Mouse (Mus musculus) mouse embryonic stem cell (cell line): Measurements from ENCODE around the gene Omt2b.
"Not testable (repeated sequence)": the region's sequence is repeated elsewhere in the genome, so short reads cannot be mapped to it uniquely, and the experiment has no call there.

ENCODE experiments used
- in situ Hi-C, 2 experiments: fragments of 300-500 bp; cut with MboI; formaldehyde crosslinking; loops; 1 replicate in 1 of 2; 3 replicates in 1 of 2; pipeline ENCODE4 v1.14.3; 2019 to 2020; ENCODE audit warnings: low sequenced_read_pairs in 2 of 2, low pct_unique_long_range_greater_than_20kb in 1 of 2, mixed read lengths in 1 of 2; ENCODE audit not compliant: unreplicated experiment in 1 of 2

The Omt2b gene

DNA sequence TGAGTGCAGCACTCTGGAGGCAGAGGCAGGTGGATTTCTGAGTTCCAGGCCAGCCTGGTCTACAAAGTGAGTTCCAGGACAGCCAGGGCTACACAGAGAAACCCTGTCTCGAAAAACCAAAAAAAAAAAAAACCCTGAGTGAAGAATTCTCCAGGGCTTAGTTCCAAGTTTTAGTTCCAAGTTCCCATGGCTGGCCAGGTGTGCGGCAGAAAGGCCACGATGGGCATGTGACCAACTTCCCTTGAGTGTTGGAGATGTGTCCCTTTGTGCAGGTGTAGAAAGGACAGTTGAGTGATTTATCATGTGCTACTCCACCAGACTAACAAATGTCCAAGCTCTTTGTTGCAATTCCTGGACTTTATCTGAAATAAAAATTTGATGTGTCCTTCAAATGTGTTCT, 21.8 kb downstream of the Omt2b start:
- in situ Hi-C loops = not testable (repeated sequence)

DNA sequence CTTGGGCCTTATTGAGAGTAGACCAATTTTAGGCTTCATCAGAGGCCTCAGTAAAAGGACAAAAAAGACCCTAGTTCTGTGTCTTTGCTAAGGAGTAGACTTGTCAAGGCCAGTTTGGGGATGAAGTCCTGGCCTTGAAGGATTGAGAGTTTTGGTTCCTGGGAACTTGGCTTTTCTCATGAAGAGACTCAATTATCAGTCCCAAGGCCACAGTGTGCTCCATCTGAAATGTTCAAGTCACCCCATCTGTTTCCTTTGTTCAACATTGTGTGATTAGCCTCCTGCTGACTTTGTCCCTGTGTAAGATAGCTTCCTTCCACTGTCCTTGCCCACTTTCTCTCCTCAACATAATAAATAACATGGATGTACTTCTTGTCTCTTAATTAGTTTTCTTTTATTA, 22.6 kb downstream of the Omt2b start:
- in situ Hi-C loops = not testable (repeated sequence)

DNA sequence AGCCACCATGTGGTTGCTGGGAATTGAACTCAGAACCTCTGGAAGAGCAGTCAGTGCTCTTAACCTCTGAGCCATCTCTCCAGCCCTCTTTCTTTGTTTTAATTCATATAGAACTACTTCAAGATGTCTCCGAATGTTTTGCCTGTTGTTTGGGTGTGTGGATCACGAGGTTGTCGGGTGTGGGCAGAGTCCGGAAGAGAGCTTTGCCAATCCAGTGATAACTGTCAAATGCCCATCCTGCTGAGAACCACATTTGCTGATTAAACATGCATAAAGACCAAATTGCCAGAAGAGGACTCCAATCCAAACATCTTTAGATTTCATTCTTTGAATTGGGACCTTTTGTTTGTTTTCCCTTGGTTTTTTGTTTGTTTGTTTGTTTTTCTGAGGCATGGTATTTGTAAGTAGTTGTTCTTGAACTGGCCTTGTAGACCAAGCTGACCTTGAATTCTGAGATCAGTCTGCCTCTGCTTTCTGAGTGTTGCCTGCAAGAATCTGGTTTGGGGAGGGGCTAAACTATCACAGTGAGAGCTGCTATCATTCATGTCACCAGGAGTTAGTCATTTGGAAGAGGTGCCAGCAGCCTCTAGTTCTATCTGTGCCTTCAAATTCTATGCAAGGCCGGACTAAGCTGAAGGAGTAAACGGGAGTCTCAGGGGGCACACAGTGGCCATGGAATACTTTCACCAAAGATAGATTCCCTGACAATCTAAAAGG, 24.3 kb downstream of the Omt2b start:
- in situ Hi-C loops = no loop called here

DNA sequence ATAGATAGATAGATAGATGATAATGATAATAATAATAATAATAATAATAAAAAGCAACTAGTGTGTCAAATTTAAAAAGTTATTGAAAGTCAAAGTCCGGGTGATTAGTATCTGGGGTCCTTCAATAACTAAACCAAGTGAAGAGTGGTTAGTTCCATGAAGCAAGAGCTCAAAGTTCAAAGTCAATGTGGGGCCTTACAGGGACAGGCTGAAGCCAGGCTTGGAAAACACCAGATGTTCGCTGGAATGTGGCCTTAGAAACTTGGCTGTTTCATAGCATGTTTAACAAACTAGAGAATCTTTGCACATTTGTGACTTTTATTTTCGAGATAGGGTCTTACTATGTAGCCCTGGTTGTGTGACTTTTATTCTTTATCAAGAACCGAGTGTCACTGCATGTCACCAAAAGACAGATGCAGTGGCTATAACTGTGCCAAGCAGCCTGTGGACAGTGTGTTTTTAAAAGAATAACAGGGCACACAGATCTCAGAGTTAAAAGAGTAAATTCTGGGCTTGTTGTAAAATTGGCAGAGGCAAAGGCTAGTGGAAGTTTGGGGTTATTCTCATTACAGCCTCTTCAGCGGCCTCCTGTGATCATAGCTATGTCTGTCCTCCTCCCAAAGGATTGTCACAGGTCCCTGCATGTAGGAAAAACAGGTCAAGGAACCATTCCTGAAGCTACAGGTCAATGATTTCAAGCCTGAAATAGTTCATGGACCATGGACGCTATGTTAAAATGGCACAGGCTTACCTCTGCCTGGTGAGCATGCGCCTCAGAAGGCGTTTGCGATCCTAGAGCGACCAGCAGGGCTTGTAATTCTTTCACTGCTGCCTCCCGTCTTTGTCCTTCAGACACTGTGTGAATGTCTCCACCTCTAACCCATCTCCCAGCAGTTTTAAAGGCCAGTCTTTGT, 27.5 kb downstream of the Omt2b start:
- in situ Hi-C loops = loop anchor here in 1 of 2 experiments (5.0 kb wide), 1 partner anchor 37 kb away; no protein-coding TSS in a partner anchor

DNA sequence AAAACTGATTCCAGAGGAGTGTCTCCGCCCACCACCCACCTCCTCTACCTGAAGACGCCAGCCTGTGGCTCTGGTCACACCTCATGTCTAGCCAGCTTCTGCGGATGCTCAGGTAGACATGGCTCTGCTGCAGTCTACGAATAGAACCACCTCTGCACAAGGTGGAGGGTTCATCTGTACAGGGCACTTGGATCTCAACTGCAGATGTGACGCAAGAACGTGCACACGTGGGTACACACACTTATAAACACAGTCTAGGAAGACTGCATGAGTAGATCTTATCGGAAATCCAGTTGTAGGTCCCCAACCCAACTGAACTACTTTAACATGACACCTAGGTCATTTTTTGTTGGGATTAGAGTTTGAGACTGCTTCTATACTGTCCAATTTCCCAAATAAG, 28.2 kb downstream of the Omt2b start, which contains the start of gene Gsta2:
TSS of gene Gsta2 (minus strand) at position 178 of the 400 bp plus-strand sequence.
- in situ Hi-C loops = loop anchor here in 1 of 2 experiments (5.0 kb wide), 1 partner anchor 37 kb away; no protein-coding TSS in a partner anchor

DNA sequence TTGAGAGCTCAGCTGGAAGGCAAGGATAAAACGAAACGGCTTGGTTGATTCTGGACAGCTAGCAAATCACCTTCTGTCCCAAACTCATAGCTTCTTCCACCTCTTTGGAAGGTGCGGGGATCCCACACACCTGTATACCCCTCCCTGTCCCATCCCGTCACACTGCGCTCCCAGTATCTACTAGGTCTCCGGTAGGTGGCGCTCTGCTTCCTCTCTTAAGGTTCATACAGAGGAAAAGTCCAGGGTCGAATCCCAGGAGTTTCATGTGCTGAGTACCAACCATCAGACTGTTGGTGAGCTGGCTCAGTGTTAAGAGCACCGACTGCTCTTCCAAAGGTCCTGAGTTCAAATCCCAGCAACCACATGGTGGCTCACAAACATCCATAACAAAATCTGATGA, 30.7 kb downstream of the Omt2b start:
- in situ Hi-C loops = loop anchor here in 1 of 2 experiments (5.0 kb wide), 1 partner anchor 34 kb away; no protein-coding TSS in a partner anchor

DNA sequence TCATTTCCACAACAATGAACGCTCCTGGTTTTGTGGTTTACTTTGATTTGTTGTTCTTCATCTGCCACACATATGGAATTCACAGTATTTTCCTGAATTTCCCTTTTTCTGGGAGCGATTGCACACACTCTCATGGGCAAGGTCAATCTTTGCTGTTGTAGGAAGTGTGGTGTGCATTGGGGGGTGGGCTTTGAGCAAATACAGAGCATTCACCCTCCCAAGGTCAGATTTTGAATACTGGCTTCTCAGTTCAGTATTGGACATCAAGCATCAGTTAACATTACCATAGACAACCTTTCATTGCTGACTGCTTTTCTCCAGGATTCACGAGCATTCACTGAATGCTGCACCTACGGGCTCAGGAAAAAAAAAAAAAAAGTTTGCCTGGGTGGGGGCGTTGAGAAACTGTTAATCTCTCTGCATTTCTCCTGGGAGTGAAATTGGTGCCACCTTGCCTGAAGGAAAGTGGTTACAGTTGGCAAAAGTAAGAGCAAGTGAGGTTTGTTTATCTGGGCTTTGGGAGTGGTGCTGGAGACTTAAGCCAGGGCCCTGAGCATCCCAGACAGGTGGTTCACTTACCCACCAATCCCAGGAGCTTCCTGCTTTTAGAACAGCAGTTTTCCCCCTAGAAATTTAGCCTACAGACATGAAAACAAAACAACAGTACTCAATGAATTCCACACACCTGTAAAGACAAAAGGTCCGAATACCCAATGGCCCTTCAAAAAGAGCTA, 32.5 kb downstream of the Omt2b start:
- in situ Hi-C loops = loop anchor here in 1 of 2 experiments (5.0 kb wide), 1 partner anchor 32 kb away; no protein-coding TSS in a partner anchor

DNA sequence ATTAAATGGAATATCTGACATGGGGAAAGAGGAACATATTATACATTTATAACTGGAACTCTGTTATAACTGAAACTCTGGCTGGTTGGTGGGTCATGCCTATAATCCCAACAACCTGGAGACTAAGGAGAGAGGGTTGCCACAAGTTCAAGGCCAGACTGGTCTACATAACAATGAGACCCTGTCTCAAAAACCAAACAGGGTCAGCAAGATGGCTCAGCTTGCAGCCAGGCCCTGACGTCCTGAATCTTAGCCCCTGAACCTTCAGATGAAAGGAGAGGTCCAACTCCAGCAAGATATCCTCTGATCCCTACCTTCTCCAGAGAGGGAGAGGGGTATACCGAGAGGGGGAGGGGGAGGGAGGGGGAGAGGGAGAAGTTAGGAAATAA, 33.1 kb downstream of the Omt2b start:
- in situ Hi-C loops = no loop called here

DNA sequence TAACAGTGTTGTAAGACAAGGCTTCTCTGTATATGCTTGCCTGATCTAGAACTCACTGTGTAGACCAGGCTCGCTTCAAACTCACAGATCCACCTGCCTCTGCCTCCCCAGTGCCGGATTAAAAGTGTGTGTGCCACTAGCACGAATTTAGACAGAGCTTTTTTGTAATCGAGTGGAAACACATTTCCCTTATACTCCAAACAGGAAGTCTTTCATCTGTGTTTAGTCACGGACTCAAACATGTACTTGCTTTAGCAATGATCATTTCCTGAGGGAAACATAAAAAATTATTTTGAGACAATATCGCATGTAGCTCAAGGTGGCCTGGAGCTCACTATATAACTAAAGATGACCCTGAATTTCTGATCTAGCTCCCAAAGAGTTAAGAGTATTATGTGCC, 36.0 kb downstream of the Omt2b start:
- in situ Hi-C loops = no loop called here

DNA sequence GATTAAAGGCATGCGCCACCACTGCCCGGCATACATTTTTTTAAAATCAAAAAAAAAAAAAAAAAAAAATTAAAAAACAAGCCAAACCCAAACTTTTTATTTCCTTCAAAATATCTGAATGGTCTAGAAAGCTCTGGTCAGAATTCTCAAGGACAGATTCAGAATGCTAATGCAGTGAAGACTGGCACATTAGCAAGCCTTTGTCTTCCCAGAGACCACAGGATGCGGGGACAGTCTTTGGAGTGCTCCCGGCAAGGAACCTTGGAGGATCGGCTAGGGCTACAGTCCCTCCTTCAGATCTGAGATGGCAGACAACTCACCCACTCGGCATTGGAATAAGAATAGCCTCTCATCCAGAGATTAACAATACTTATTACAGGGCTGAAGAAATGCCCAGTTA, 37.3 kb downstream of the Omt2b start:
- in situ Hi-C loops = no loop called here

DNA sequence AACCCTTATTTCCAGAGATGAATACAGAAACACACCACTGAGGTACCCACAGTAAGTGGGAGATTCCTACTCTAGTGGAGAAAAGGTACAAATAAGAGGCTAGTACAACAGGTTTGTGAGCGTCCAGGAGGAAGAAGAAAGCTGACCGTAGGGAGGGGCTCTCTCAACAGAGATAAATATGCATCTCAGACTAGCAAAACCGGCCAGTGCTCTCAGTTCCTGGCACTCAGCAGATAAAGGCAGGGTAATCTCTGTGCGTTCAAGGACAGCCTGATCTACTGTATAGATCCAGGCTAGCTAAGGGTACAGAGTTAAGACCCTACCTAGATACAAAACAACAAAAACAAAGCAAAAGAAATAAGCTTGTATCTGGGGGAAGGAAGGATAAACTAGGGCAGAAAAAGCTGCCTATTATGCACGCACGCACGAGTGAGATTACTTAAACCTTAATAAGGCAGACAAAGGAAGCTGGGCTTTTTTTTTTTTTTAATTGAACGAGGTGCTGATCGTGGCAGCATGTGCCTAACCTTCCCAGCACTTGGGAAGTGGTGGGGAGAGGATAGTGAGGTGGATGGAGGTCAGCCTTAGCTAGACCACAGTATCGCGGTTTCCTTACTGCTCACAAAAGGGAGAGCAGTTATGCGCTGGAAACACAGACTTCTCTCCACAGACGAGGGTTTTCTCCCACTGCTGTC, 38.6 kb downstream of the Omt2b start:
- in situ Hi-C loops = no loop called here

DNA sequence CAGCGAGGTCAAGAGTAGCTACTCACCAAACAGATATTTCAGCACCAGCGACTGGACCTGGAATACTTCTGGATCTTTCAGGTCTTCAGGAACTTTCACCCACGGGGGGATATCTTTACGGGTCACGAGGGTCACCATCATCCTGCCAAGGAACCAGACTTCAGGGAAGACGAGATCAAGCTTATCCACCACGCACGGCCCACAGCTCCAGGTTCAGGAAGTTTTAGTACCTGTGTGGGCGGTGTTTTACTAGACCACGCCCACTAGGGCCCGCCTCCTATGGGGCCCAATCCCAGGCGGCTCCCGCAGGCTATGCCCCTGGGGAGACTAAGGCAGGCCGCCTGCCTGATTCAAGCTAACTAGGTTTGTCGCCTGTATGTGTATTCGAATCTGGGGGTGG, 40.6 kb downstream of the Omt2b start, which contains the start of gene Dppa5a:
TSS of gene Dppa5a (minus strand) at position 219 of the 400 bp plus-strand sequence.
- in situ Hi-C loops = not testable (repeated sequence)

DNA sequence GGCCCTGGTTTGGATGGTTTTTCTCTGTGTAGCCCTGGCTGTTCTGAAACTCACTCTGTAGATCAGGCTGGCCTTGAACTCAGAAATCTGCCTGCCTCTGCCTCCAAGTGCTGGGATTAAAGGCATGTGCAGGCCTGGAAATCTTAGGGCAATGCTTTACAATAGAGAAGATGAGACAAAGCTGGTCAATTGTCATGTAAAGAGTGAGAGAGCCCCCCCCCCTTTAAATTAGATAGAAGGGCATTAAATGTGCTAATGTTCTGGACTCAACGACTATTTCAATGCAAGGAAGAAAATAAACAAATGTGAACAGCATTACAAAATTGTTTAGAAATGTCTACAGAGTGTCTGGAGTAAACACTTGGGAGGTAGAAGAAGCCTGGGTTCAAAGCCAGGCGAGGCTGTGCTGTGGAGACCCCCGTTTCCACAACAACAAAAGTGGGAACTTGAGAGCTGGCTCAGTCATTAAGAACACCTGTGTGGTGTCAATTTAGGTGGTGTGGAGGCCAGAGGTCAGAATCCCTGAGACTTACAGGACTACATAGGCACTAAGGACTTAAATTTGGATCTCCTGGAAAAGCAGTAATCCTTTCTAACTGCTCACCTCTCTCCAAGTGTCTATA, 41.4 kb downstream of the Omt2b start:
- in situ Hi-C loops = no loop called here

DNA sequence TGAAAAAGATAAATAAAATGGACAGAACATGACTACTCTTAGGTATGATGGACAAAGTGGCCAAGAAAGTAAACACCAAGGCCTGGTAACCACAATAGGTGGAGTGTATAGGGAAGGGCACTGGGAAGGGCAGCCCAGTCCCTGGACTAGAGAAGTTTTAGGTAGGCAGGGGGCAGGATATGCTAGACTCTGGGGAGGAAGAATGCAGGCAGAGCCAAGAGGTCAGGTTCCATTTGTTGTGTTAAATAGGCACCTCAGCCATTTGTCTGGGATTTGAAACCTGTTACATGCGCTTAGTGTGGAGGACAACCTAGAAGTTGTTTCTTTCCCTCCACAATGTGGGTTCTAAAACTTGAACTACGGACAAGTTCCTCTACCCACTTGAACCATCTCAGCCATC, 42.0 kb downstream of the Omt2b start:
- in situ Hi-C loops = no loop called here

DNA sequence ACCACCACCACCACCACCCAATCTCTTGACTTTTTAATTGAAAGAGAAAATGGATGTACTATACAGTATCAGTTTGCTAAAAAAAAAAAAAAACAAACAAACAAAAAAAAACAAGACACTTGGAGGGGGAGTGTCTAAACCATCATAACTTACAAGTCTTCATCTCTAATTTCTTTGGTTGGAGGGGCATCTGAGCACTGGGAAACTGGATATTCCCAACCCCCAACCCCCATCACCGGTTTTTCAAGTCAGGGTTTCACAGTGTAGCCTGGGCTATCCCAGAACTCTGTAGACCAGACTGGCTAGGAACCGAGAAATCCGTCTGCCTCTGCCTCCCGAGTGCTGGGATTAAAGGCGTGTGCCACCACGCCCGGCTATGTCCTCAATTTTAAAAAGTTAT, 42.4 kb downstream of the Omt2b start:
- in situ Hi-C loops = no loop called here

DNA sequence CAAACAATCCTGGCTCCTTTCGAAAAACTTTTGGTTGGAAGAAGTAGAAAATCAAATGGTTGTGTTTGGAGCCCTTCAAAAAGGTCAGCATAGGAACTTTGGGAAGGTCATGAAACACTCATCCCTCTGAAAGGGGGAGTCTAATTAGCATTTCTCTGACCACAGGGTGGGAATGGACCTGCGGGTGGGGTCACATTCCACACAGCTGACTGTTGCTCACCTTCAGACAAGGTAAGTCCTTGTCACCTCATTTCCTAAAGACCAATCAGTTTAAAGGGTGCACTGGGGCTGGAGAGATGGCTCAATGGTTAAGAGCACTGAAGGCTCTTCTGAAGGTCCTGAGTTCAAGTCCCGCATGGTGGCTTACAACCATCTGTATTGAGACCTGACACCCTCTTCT, 44.1 kb downstream of the Omt2b start:
- in situ Hi-C loops = no loop called here

DNA sequence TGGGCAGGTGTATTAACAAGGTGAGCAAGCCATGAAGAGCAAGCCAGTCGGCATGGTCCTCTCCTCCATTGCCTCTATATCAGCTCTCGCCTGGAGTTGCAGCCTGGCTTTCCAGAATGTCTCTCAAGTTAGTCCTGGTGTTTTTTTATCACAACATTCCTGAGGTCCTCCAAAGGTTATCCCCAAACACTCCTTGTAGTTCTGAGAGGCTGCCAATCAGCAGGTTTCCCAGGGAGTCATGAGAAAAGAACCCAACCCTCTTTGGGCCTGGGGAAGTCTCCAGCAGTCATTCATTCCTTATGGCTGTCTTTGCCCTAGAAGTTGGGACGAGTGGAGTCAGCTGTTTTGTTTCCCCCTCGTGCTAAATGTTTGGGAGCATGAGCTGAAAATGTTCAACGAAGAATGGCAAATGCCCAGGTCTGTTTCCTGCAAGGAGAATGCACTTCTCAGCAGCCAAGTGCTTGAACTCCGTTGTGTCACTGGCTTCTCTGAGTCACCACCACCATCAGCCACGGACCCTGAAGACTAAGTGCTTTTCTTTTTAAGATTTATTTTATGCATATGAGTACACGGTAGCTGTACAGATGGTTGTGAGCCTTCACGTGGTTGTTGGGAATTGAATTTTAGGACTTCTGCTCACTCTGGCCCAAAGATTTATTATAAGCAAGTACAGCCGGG, 45.6 kb downstream of the Omt2b start:
- in situ Hi-C loops = no loop called here
